Mouse (Mus musculus) mouse trophoblast stem cell (cell line): ENCODE data around the gene Magt1.
"Not testable (repeated sequence)": the region's sequence is repeated elsewhere in the genome, so short reads cannot be mapped to it uniquely, and the experiment has no call there.

Experiments used
- in situ Hi-C, 2 experiments: fragments of 300-500 bp; cut with MseI, MboI; formaldehyde crosslinking; loops; 2 replicates in 1 of 2; 3 replicates in 1 of 2; pipeline ENCODE4 v1.15.1; 2025

Magt1 gene

GRCm38 (mm10) chrX:105953999-105954398 is 57.7 kb downstream of the Magt1 start:
- in situ Hi-C loops, result no loop called here

- in situ Hi-C loops, result no loop called here
Observed at GRCm38 (mm10) chrX:105946357-105946756, 65.3 kb downstream of the Magt1 start.

DNA sequence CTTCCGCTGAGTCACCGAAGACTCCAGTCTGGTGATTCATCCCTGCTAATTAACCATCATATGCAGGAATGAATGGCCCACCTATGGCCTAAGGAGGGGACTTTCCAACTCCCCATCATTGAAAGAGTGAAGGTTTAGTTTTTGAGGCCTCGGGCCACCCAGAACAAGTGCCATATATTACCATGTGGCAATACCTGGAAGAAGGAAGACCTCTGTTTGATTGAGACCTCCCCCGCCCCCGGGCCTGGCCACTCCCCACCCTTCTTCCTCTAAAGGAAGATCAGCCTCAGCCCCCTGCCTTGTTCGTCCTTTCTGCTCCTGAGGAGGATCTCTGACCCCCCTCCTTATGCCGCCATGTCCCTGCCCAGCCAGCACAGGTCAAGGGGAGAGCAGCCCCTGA is 72.5 kb downstream of the Magt1 start:
- in situ Hi-C loops, result no loop called here

- in situ Hi-C loops, result no loop called here
Observed at GRCm38 (mm10) chrX:105937736-105938135, 74.0 kb downstream of the Magt1 start.

- in situ Hi-C loops, result no loop called here
Observed at GRCm38 (mm10) chrX:105934341-105934740, 77.4 kb downstream of the Magt1 start.

- in situ Hi-C loops, result no loop called here
Observed at GRCm38 (mm10) chrX:105929478-105930038, 82.1 kb downstream of the Magt1 start.

DNA sequence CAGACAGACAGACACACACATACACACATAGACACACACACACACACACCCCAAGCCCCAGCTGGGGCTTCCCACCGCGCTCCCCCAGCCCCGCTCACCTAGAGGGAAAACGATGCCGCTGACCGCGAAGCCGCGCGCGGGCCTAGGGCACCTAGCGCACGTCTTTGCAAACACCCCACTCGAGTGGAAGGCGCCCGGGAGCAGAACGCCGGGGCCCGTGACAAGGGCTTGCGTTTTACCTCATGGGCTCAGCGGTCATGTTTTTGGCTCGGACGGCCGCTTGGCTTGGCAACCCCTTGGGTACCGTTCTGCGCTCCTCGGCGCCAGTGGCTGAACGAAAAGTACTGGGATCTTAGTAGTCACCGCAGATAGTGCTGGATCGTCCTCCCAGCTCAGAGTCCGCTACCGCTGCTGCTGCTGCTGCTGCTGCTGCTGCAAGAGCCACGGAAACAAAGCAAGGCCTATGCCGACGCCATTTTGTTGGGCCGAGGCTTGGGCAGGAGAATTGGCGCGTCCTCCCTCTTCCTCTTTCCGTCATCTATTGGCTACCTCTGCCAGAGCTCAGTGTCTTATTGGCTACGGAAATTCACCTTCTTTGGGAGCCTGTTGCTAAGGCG is 82.7 kb downstream of the Magt1 start, which contains the start of gene Atrx:
Atrx (minus strand) TSS at position 543 of the 617 bp plus-strand sequence.
- in situ Hi-C loops, result no loop called here

- in situ Hi-C loops, result no loop called here
Observed at GRCm38 (mm10) chrX:105927941-105928860, 83.5 kb downstream of the Magt1 start.

- in situ Hi-C loops, result no loop called here
Observed at GRCm38 (mm10) chrX:105926121-105926735, 85.5 kb downstream of the Magt1 start.

DNA sequence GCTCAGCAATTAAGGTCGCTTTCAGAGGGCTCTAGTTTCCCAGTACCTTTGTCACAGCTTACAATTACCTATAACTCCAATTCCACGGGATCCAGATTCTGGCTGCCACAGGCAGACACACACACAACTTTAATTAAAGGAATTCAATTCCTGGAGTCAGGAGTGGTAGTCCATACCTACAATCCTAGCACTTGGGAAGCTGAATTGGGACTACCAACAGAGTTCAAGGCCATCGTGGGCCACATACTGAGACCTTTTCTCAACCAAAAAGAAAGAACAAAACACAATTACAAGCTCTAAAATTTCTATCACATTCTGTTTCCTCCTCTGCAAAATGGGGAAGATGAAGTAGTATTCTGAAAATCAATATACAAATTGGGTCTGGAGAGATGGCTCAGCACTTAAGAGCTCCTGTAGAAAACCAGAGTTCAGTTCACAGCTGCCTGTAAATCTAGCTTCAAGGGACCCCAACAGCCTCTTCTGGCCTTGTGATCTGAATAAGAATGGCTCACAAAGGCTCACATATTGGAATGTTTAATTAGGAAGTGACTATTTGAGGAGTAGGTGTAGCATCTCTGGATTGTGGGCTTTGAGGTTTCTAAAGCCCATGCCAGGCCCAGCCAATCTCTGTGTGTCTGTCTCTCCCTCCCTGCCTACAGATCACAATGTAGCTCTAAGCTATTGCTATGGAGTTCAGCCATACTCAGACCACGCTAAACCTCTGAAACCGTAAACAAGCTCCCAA is 87.2 kb downstream of the Magt1 start:
- in situ Hi-C loops, result no loop called here

DNA sequence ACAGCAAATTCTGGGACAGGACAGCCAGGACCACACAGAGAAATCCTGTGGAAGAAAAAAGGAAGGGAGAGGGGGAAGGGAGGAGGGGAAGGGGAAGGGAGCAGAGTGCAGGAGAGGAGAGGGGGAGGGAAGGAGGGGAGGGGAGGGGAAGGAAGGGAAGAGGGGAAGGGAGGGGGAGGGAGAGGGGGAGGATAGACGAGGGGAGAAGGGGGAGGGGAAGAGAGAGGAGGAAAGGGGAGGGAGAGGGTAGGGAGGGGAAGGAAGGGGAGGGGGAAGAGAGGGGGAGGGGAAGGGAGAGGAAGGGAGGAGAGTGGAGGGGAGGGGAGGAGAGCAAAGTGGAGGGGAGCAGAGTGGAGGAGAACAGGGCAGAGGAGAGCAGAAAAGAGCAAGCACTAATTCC is 87.8 kb downstream of the Magt1 start:
- in situ Hi-C loops, result no loop called here

- in situ Hi-C loops, result not testable (repeated sequence)
Observed at GRCm38 (mm10) chrX:105922986-105923385, 88.7 kb downstream of the Magt1 start.

DNA sequence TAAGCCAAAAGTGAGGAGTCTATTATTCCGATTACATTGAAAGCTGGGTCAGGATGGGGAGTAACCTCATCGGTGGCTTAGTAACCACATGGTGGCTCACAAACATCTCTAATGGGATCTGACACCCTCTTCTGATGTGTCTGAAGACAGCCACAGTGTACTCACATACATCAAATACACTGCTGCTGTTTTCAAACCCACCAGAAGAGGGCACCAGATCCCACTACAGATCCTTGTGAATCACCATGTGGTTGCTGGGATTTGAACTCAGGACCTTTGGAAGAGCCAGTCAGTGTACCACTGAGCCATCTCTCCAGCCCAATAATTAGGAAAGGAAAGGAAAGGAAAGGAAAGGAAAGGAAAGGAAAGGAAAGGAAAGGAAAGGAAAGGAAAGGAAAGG is 90.3 kb downstream of the Magt1 start:
- in situ Hi-C loops, result no loop called here
